13 mouse cellular contexts compared by ENCODE assay signal in the genomic region with DNA sequence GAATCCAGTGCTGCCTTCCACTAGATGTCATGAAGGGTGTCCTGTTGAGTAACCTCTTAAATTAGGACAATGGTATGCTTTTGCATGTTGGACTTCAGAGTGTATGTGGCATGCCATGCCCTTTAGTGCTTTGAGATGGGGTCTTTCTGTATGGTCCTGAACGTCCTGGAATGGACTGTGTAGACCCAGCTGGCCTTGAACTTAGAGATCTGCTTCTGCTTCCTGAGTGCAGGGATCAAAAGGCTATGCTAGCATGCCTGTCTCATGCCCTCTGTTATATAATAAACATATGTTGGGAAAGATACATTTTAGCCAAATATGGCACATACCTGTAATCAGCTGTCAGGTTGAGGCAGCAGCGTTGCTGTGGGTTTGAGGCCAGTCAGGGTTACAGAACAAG. TPM values are rescaled to one million over a fixed set of nuclear protein-coding genes. Genes with fewer than 3 reads are reported as not detected.
DNase-seq lines count a peak whose midpoint lies in the region; ATAC-seq and TF ChIP-seq lines count a peak whose summit lies in the region.
"Had no signal": no experiment of that assay in that cellular context is flagged by ENCODE, and none has a peak within 500 bp of the region (broad histone marks: within the 10 kb centered on the region; RNA-seq: fewer than 3 reads in every experiment).

No protein-coding gene starts in this region.

- no peak overlapping the region for H3K9ac ChIP-seq in heart, embryonic 15.5 days
- H3K9ac ChIP-seq in lung, embryonic 14.5 days = no peak overlapping the region
- H3K9ac ChIP-seq in hindbrain, embryonic 14.5 days = no peak overlapping the region
- H3K9ac ChIP-seq in limb, embryonic 15.5 days = no peak overlapping the region
- H3K9ac ChIP-seq: stomach, embryonic 15.5 days had no signal

- no peaks in the 10 kb centered on the region for H3K9me3 ChIP-seq in heart, embryonic 15.5 days (replicated peaks)
- no peaks in the 10 kb centered on the region for H3K9me3 ChIP-seq in lung, embryonic 14.5 days (ENCODE audit: low read depth, low read length)
- H3K9me3 ChIP-seq in hindbrain, embryonic 14.5 days (ENCODE audit: control insufficient read depth, low read length) = no peaks in the 10 kb centered on the region
- H3K9me3 ChIP-seq in limb, embryonic 15.5 days = no peaks in the 10 kb centered on the region
- H3K9me3 ChIP-seq: stomach, embryonic 15.5 days had no signal

- no peaks in the 10 kb centered on the region for H3K27me3 ChIP-seq in heart, embryonic 15.5 days
- H3K27me3 ChIP-seq in lung, embryonic 14.5 days (ENCODE audit: insufficient read depth, low read length) = no peaks in the 10 kb centered on the region
- H3K27me3 ChIP-seq in hindbrain, embryonic 14.5 days (ENCODE audit: control insufficient read depth, insufficient read depth, low read length) = no peaks in the 10 kb centered on the region
- H3K27me3 ChIP-seq in limb, embryonic 15.5 days = no peaks in the 10 kb centered on the region
- H3K27me3 ChIP-seq: CH12.LX; Patski; stomach, embryonic 15.5 days had no signal

- 44% methylated on average over 2 of the region's 2 CpGs for WGBS in heart, embryonic 15.5 days
- 43% methylated on average over 2 of the region's 2 CpGs for WGBS in lung, embryonic 14.5 days
- 73% methylated on average over 2 of the region's 2 CpGs for WGBS in hindbrain, embryonic 14.5 days
- 40% methylated on average over 2 of the region's 2 CpGs for WGBS in limb, embryonic 15.5 days

- no peak overlapping the region for H3K27ac ChIP-seq in heart, embryonic 15.5 days
- no peak overlapping the region for H3K27ac ChIP-seq in lung, embryonic 14.5 days (ENCODE audit: low read depth)
- no peak overlapping the region for H3K27ac ChIP-seq in hindbrain, embryonic 14.5 days
- H3K27ac ChIP-seq in limb, embryonic 15.5 days = peak overlapping the region; percentile 1; the same call in 1 of the 2 replicates
- H3K27ac ChIP-seq: stomach, embryonic 15.5 days had no signal

- peak overlapping the region; percentile 85; the same call in 1 of the 2 replicates for H3K4me2 ChIP-seq in heart, embryonic 15.5 days
- peak overlapping the region; percentile 94; the same call in 1 of the 2 replicates for H3K4me2 ChIP-seq in lung, embryonic 14.5 days
- peak overlapping the region; percentile 18; the same call in 1 of the 2 replicates for H3K4me2 ChIP-seq in hindbrain, embryonic 14.5 days (replicated peaks)
- H3K4me2 ChIP-seq in limb, embryonic 15.5 days = no peak overlapping the region

- H3K36me3 ChIP-seq in heart, embryonic 15.5 days = no peaks in the 10 kb centered on the region
- H3K36me3 ChIP-seq in lung, embryonic 14.5 days (ENCODE audit: insufficient read depth) = peaks cover 23% of the 10 kb centered on the region
- peaks cover 4% of the 10 kb centered on the region; the same call in 1 of the 2 replicates for H3K36me3 ChIP-seq in hindbrain, embryonic 14.5 days (replicated peaks; ENCODE audit: control insufficient read depth, insufficient read depth)
- H3K36me3 ChIP-seq in limb, embryonic 15.5 days = peaks cover 20% of the 10 kb centered on the region

- H3K4me1 ChIP-seq in heart, embryonic 15.5 days (replicated peaks) = peaks cover 40% of the 10 kb centered on the region
- peaks cover 9% of the 10 kb centered on the region for H3K4me1 ChIP-seq in lung, embryonic 14.5 days (ENCODE audit: insufficient read depth)
- H3K4me1 ChIP-seq in hindbrain, embryonic 14.5 days (replicated peaks; ENCODE audit: control insufficient read depth, insufficient read depth, low read length) = peaks cover 36% of the 10 kb centered on the region
- H3K4me1 ChIP-seq in limb, embryonic 15.5 days = peaks cover 35% of the 10 kb centered on the region

- no peak for TF ChIP-seq CTCF in lung, embryonic 14.5 days (IDR thresholded peaks at IDR 0.05; ENCODE audit: low read depth)

- DNase-seq in heart, postnatal 4 days = no peak
- DNase-seq in lung, embryonic 14.5 days = no peak
- DNase-seq in lung, postnatal 14 days = no peak
- no peak for DNase-seq in hindbrain, embryonic 14.5 days (ENCODE audit: low spot score)
- DNase-seq in urinary bladder, postnatal 10 days (ENCODE audit: low spot score) = no peak
- DNase-seq: cerebellum, adult 8-10 months; embryo, embryonic 11 days; gastrocnemius, postnatal 14 days had no signal

- no peak overlapping the region for H3K4me3 ChIP-seq in heart, embryonic 15.5 days
- peak overlapping the region; percentile 8; the same call in 1 of the 2 replicates for H3K4me3 ChIP-seq in lung, embryonic 14.5 days (ENCODE audit: low read depth, low read length)
- no peak overlapping the region for H3K4me3 ChIP-seq in hindbrain, embryonic 14.5 days (replicated peaks; ENCODE audit: low read length)
- H3K4me3 ChIP-seq in limb, embryonic 15.5 days = no peak overlapping the region

- ATAC-seq in heart, embryonic 15.5 days (replicated peaks; ENCODE audit: insufficient number of reproducible peaks, insufficient read depth, low FRiP score, low read depth) = no peak
- no peak for ATAC-seq in lung, embryonic 14.5 days (ENCODE audit: insufficient read depth)
- no peak for ATAC-seq in hindbrain, embryonic 14.5 days (ENCODE audit: low FRiP score)
- no peak for ATAC-seq in limb, embryonic 15.5 days (ENCODE audit: insufficient number of reproducible peaks, low FRiP score, low TSS enrichment, low read depth)
- ATAC-seq: Patski had no signal

RNA-seq across cellular contexts. Expression of a gene that starts 2.6 kb away (rescaled TPM):
- 7.8 and 9.8 TPM in 2 replicates for polyA plus RNA-seq in heart, embryonic 15.5 days (2015; fragmentation: Nextera tagmentation; extraction: Ambion mirVana)
- 10 to 100 TPM; 10.6 to 10.9 TPM for total RNA-seq in heart, postnatal 4 days (2021)
- 17.3 and 18.1 TPM in 2 replicates for polyA plus RNA-seq in lung, embryonic 14.5 days (2014; fragmentation: Nextera tagmentation; extraction: Ambion mirVana)
- 15.2 and 17.1 TPM in 2 replicates for polyA plus RNA-seq in hindbrain, embryonic 14.5 days (2014; fragmentation: Nextera tagmentation; extraction: Ambion mirVana)
- polyA plus RNA-seq in limb, embryonic 15.5 days (2015; fragmentation: Nextera tagmentation; extraction: Ambion mirVana) = 12.5 and 13.4 TPM in 2 replicates

RNA-seq across cellular contexts. Expression of a gene that starts 41.6 kb away (rescaled TPM):
- polyA plus RNA-seq in heart, embryonic 15.5 days (2015; fragmentation: Nextera tagmentation; extraction: Ambion mirVana) = 93.3 and 93.4 TPM in 2 replicates
- 10 to 100 TPM; 50.5 to 52.2 TPM for total RNA-seq in heart, postnatal 4 days (2021)
- polyA plus RNA-seq in lung, embryonic 14.5 days (2014; fragmentation: Nextera tagmentation; extraction: Ambion mirVana) = 46.0 and 46.3 TPM in 2 replicates
- polyA plus RNA-seq in hindbrain, embryonic 14.5 days (2014; fragmentation: Nextera tagmentation; extraction: Ambion mirVana) = 50.6 and 52.9 TPM in 2 replicates
- 43.4 and 50.1 TPM in 2 replicates for polyA plus RNA-seq in limb, embryonic 15.5 days (2015; fragmentation: Nextera tagmentation; extraction: Ambion mirVana)

RNA-seq across cellular contexts. Expression of a gene that starts 41.7 kb away (rescaled TPM):
- polyA plus RNA-seq in heart, embryonic 15.5 days (2015; fragmentation: Nextera tagmentation; extraction: Ambion mirVana) = 14.0 and 14.6 TPM in 2 replicates
- total RNA-seq in heart, postnatal 4 days (2021) = 10 to 100 TPM; 11.1 to 11.8 TPM
- 20.7 and 21.1 TPM in 2 replicates for polyA plus RNA-seq in lung, embryonic 14.5 days (2014; fragmentation: Nextera tagmentation; extraction: Ambion mirVana)
- 12.0 and 12.2 TPM in 2 replicates for polyA plus RNA-seq in hindbrain, embryonic 14.5 days (2014; fragmentation: Nextera tagmentation; extraction: Ambion mirVana)
- polyA plus RNA-seq in limb, embryonic 15.5 days (2015; fragmentation: Nextera tagmentation; extraction: Ambion mirVana) = 16.3 and 16.9 TPM in 2 replicates
